Mouse (Mus musculus) neural tube, embryonic 11.5 days (tissue): Measurements from ENCODE around the gene Nap1l4. TPM values are rescaled to one million over a fixed set of nuclear protein-coding genes. Genes with fewer than 3 reads are reported as not detected.

Source experiments
- ATAC-seq: fragments of 200-750 bp; cut with Nextera tagmentation; 2 replicates; pipeline ENCODE4 v1.8.0; 2017; ENCODE audit warnings: moderate number of reproducible peaks, mild to moderate bottlenecking, moderate TSS enrichment, moderate library complexity; ENCODE audit not compliant: insufficient read depth, low FRiP score, low TSS enrichment
- DNase-seq: peaks from one replicate; pipeline ENCODE4 v3.0.0-alpha.2; 2015; ENCODE audit warnings: low spot score
- H3K27ac ChIP-seq: fragments of 300-500 bp; sonication (generic); 2 replicates; pipeline ENCODE4 v1.5.1; 2014; ENCODE audit warnings: low read depth, mild to moderate bottlenecking, low read length
- H3K27me3 ChIP-seq: fragments of 300-500 bp; sonication (generic); 2 replicates; pipeline ENCODE4 v1.6.1; 2014; ENCODE audit warnings: mild to moderate bottlenecking, low read length, mixed read lengths; ENCODE audit not compliant: control insufficient read depth, insufficient read depth
- H3K36me3 ChIP-seq: fragments of 300-500 bp; sonication (generic); 2 replicates; pipeline ENCODE4 v1.6.1; 2014; ENCODE audit warnings: mild to moderate bottlenecking, low read length, moderate library complexity, mixed read lengths; ENCODE audit not compliant: control insufficient read depth, insufficient read depth
- H3K4me1 ChIP-seq: fragments of 300-500 bp; sonication (generic); 2 replicates; pipeline ENCODE4 v1.6.1; 2014; ENCODE audit warnings: low read length, mixed read lengths; ENCODE audit not compliant: control insufficient read depth, insufficient read depth
- H3K4me2 ChIP-seq: fragments of 300-500 bp; sonication (generic); 2 replicates; pipeline ENCODE4 v1.6.1; 2014; ENCODE audit warnings: low read depth, mild to moderate bottlenecking, moderate library complexity
- H3K4me3 ChIP-seq: fragments of 300-500 bp; sonication (generic); 2 replicates; pipeline ENCODE4 v1.5.1; 2014; ENCODE audit warnings: low read depth, low read length
- H3K9ac ChIP-seq: fragments of 300-500 bp; sonication (generic); 2 replicates; pipeline ENCODE4 v1.6.1; 2014; ENCODE audit warnings: mild to moderate bottlenecking, low read length
- H3K9me3 ChIP-seq: fragments of 300-500 bp; sonication (generic); 2 replicates; pipeline ENCODE4 v1.6.1; 2016; ENCODE audit warnings: low read length; ENCODE audit not compliant: control insufficient read depth
- WGBS: fragments of 180-500 bp; shearing (Covaris S2); extraction: QIAGEN DNeasy Blood & Tissue Kit; methylation state at CpG from one replicate; pipeline ENCODE4 v1.1.7; 2014; 5-methylcytosine and 5-hydroxymethylcytosine counted together
- polyA plus RNA-seq: library from polyadenylated mRNA; unstranded; fragments of >200 nt; fragmentation: Nextera tagmentation; extraction: Ambion mirVana; gene quantifications from 2 replicates; pipeline ENCODE4 v1.2.1, GENCODE M21; 2014

The Nap1l4 gene
- polyA plus RNA-seq, 1 experiment from 2014 or later: 198 TPM

GRCm38 (mm10) chr7:143480498-143480897 is 68.4 kb downstream of the Nap1l4 start:
- DNase-seq (peak; percentile 50), ATAC-seq (no peak)
- no peaks in the 10 kb centered on the region for H3K4me1 ChIP-seq
- no peak overlapping the region for H3K4me2 ChIP-seq
- no peak overlapping the region for H3K4me3 ChIP-seq
- no peak overlapping the region for H3K9ac ChIP-seq
- no peaks in the 10 kb centered on the region for H3K36me3 ChIP-seq
- H3K27me3 ChIP-seq: no peaks in the 10 kb centered on the region
- no peak overlapping the region for H3K27ac ChIP-seq
- no peaks in the 10 kb centered on the region for H3K9me3 ChIP-seq
- WGBS: 29% methylated on average over 13 of the region's 13 CpGs

- no peaks in the 10 kb centered on the region for H3K27me3 ChIP-seq
- no peaks in the 10 kb centered on the region for H3K9me3 ChIP-seq
- no peaks in the 10 kb centered on the region for H3K4me1 ChIP-seq
- 88% methylated on average over 5 of the region's 5 CpGs for WGBS
- no peak overlapping the region for H3K9ac ChIP-seq
- H3K4me2 ChIP-seq: no peak overlapping the region
- H3K27ac ChIP-seq: no peak overlapping the region
- DNase-seq (no peak), ATAC-seq (no peak)
- no peak overlapping the region for H3K4me3 ChIP-seq
- H3K36me3 ChIP-seq: no peaks in the 10 kb centered on the region
These were observed 71.1 kb downstream of the Nap1l4 start for GRCm38 (mm10) chr7:143477800-143478199.

DNA sequence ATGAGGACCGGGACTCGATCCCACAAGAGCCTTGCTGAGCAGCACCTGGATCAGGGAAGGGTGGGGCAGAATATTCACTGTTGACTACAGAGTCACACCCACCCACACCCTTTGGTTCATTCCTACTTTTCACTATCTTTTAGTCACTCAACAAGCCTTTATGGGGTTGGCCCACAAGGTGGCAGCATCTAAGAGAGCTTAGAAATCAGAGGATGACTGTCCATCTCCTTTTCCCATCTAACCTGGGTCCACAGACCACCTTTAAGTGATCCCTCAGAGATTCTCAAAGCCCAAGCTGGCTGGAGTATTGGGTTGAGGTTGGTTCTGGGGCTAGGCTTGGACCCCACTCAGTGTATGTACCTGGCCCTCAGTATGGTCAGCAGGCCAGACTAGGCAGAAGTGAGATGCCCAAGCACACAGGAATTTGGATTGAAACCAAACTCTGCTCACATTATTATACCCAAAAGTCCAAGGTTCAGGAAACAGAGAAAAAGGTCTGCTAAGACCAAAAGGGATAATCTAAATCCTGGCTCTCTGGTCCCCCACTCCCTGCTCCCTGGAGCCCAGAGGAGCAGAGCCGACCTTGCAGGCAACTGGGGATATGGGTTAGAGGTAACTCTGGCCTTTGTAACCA is 72.1 kb downstream of the Nap1l4 start:
- H3K4me1 ChIP-seq: no peaks in the 10 kb centered on the region
- WGBS: 87% methylated on average over 3 of the region's 3 CpGs
- H3K9ac ChIP-seq: no peak overlapping the region
- H3K4me2 ChIP-seq: no peak overlapping the region
- no peaks in the 10 kb centered on the region for H3K9me3 ChIP-seq
- H3K27ac ChIP-seq: no peak overlapping the region
- no peaks in the 10 kb centered on the region for H3K27me3 ChIP-seq
- DNase-seq: no peak
- no peak for ATAC-seq
- no peak overlapping the region for H3K4me3 ChIP-seq
- H3K36me3 ChIP-seq: no peaks in the 10 kb centered on the region

GRCm38 (mm10) chr7:143475876-143476275 is 73.0 kb downstream of the Nap1l4 start:
- no peaks in the 10 kb centered on the region for H3K27me3 ChIP-seq
- H3K36me3 ChIP-seq: no peaks in the 10 kb centered on the region
- ATAC-seq (no peak), DNase-seq (no peak)
- H3K9ac ChIP-seq: no peak overlapping the region
- H3K9me3 ChIP-seq: no peaks in the 10 kb centered on the region
- whole genome bisulfite sequencing: 65% methylated on average over 11 of the region's 11 CpGs
- no peak overlapping the region for H3K4me2 ChIP-seq
- H3K27ac ChIP-seq: no peak overlapping the region
- H3K4me1 ChIP-seq: no peaks in the 10 kb centered on the region
- no peak overlapping the region for H3K4me3 ChIP-seq

DNA sequence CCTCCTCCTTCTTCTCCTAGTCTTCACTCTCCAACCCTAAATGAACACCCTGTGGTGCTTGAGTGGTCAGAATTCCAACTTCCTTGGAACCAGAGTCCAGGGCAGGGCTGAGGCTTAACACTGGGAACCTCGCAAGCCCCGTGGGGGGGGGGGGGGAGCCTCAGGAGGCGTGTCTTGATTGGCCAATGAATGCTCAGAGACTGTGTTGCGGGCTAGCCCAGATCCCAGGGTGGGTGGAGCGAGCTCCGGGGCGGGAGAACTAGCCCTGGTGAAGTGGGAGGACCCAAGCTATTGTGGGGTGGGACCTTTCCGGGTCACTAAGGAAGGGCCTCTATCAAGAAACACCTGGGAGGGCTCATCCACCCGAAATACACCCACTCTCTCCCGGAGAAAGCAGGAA is 74.1 kb downstream of the Nap1l4 start:
- 37% methylated on average over 10 of the region's 10 CpGs for WGBS
- H3K27ac ChIP-seq: no peak overlapping the region
- no peak overlapping the region for H3K4me3 ChIP-seq
- no peak for ATAC-seq
- no peaks in the 10 kb centered on the region for H3K4me1 ChIP-seq
- H3K27me3 ChIP-seq: no peaks in the 10 kb centered on the region
- H3K36me3 ChIP-seq: no peaks in the 10 kb centered on the region
- no peak overlapping the region for H3K4me2 ChIP-seq
- no peak for DNase-seq
- H3K9ac ChIP-seq: no peak overlapping the region
- no peaks in the 10 kb centered on the region for H3K9me3 ChIP-seq

- H3K27me3 ChIP-seq: no peaks in the 10 kb centered on the region
- no peak within 1 kb of the TSS for H3K27ac ChIP-seq
- H3K4me2 ChIP-seq: no peak within 1 kb of the TSS
- H3K9ac ChIP-seq: no peak within 1 kb of the TSS
- no peaks in the 10 kb centered on the region for H3K4me1 ChIP-seq
- ATAC-seq: no peak
- no peaks in the 10 kb centered on the region for H3K9me3 ChIP-seq
- H3K4me3 ChIP-seq: no peak within 1 kb of the TSS
- WGBS: 38% methylated on average over 4 of the region's 4 CpGs
- DNase-seq: no peak
- H3K36me3 ChIP-seq: no peaks in the 10 kb centered on the region
These were observed 75.4 kb downstream of the Nap1l4 start, which contains the start of gene Slc22a18 for GRCm38 (mm10) chr7:143473347-143474101. Slc22a18 (plus strand) TSS chr7:143473736.

GRCm38 (mm10) chr7:143469946-143470345 is 79.0 kb downstream of the Nap1l4 start:
- no peak overlapping the region for H3K4me3 ChIP-seq
- DNase-seq (peak; percentile 83), ATAC-seq (no peak)
- peaks cover 4% of the 10 kb centered on the region for H3K4me1 ChIP-seq
- no peak overlapping the region for H3K9ac ChIP-seq
- H3K27ac ChIP-seq: no peak overlapping the region
- WGBS: 21% methylated on average over 8 of the region's 8 CpGs
- H3K4me2 ChIP-seq: no peak overlapping the region
- no peaks in the 10 kb centered on the region for H3K36me3 ChIP-seq
- H3K27me3 ChIP-seq: no peaks in the 10 kb centered on the region
- no peaks in the 10 kb centered on the region for H3K9me3 ChIP-seq

GRCm38 (mm10) chr7:143467714-143468113 is 81.2 kb downstream of the Nap1l4 start:
- Histone ChIP-seq H3K9me3 (no peaks in the 10 kb centered on the region), H3K9ac (no peak overlapping the region), H3K4me3 (no peak overlapping the region), H3K4me1 (peaks cover 7% of the 10 kb centered on the region), H3K4me2 (no peak overlapping the region), H3K36me3 (no peaks in the 10 kb centered on the region), H3K27me3 (0 out of 2 replicates have a peak, but pooled peaks cover 4% of the 10 kb centered on the region), H3K27ac (no peak overlapping the region)
- DNase-seq: no peak
- whole genome bisulfite sequencing: 17% methylated on average over 6 of the region's 6 CpGs
- no peak for ATAC-seq
